Mouse (Mus musculus): ENCODE measurements around the gene Anxa11. TPM values are rescaled to one million over a fixed set of nuclear protein-coding genes. Genes with fewer than 3 reads are reported as not detected.
"Not testable (repeated sequence)": the region's sequence is repeated elsewhere in the genome, so short reads cannot be mapped to it uniquely, and the experiment has no call there.

Gene Anxa11
- polyA plus RNA-seq, 1 experiment from 2014 or later, result 38.1 TPM

- H3K4me1 ChIP-seq (ENCODE audit: control insufficient read depth, insufficient read depth, low read length); H3K27ac ChIP-seq (ENCODE audit: low read length); H3K9ac ChIP-seq (ENCODE audit: low read length); ATAC-seq (replicated peaks; ENCODE audit: extremely low read depth, insufficient read depth, low FRiP score); H3K36me3 ChIP-seq (ENCODE audit: control insufficient read depth, insufficient read depth); H3K9me3 ChIP-seq (replicated peaks; ENCODE audit: control insufficient read depth, low read length); H3K27me3 ChIP-seq (ENCODE audit: control insufficient read depth, insufficient read depth, low read length); H3K4me3 ChIP-seq (ENCODE audit: low read length); H3K4me2 ChIP-seq (ENCODE audit: low read depth, low read length): not testable (repeated sequence)
- 70% methylated on average over 1 of the region's 5 CpGs for WGBS
Observed at GRCm38 (mm10) chr14:25905243-25905642, 63.3 kb downstream of the Anxa11 start.

DNA sequence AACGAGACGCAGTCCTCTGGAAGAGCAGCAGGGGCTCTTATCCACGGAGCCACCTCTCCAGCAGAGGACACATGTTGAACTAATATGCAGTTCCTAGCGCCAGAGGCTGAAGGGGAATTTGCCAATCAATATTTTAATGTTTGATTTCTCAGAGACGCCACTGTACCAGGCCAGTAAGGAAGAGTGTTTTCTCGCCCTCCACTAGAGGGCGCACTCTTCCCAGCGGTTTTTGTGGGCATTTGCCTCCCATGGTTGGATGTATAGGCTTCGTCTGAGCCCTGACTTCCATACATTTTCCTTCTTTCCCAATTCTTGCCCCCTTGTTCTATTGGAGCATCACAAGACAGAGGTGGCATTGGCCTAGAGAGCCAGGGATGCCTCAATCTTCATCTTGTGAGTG, 65.3 kb downstream of the Anxa11 start:
- not testable (repeated sequence) for H3K4me1 ChIP-seq (ENCODE audit: control insufficient read depth, insufficient read depth, low read length); H3K36me3 ChIP-seq (ENCODE audit: control insufficient read depth, insufficient read depth); H3K4me3 ChIP-seq (ENCODE audit: low read length); ATAC-seq (replicated peaks; ENCODE audit: extremely low read depth, insufficient read depth, low FRiP score); H3K27me3 ChIP-seq (ENCODE audit: control insufficient read depth, insufficient read depth, low read length); H3K27ac ChIP-seq (ENCODE audit: low read length); H3K4me2 ChIP-seq (ENCODE audit: low read depth, low read length); H3K9me3 ChIP-seq (replicated peaks; ENCODE audit: control insufficient read depth, low read length); H3K9ac ChIP-seq (ENCODE audit: low read length)
- WGBS, result no CpG with 5 or more reads among the region's 9 CpGs

DNA sequence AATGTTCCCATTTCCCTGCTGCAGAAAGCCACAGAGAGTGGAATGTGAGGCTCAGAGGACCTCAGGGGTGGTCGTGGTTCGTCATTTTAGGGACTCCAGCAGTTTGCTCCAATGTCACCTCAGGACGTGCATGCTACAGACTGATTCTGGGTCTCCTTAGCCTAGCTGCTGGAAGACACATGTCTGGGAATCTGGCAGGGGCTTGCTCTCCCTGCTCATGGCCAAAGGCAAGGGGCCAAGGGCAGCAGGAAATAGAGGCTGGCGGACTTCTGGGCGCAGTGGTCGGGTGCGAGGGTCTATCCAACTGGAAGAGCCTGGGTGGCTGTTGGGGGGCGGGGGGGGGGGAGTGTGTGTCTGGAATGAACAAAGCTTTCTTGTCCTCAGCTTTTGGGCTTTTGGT, 67.0 kb downstream of the Anxa11 start:
- WGBS, result no CpG with 5 or more reads among the region's 8 CpGs

GRCm38 (mm10) chr14:25918427-25919170, 76.6 kb downstream of the Anxa11 start:
- WGBS, result no CpG with 5 or more reads among the region's 5 CpGs
- not testable (repeated sequence) for H3K9me3 ChIP-seq (replicated peaks; ENCODE audit: control insufficient read depth, low read length); ATAC-seq (replicated peaks; ENCODE audit: extremely low read depth, insufficient read depth, low FRiP score); H3K9ac ChIP-seq (ENCODE audit: low read length); H3K4me1 ChIP-seq (ENCODE audit: control insufficient read depth, insufficient read depth, low read length); H3K4me2 ChIP-seq (ENCODE audit: low read depth, low read length); H3K27me3 ChIP-seq (ENCODE audit: control insufficient read depth, insufficient read depth, low read length); H3K27ac ChIP-seq (ENCODE audit: low read length); H3K36me3 ChIP-seq (ENCODE audit: control insufficient read depth, insufficient read depth); H3K4me3 ChIP-seq (ENCODE audit: low read length)

More for the DNA sequence above, 67.0 kb downstream of the Anxa11 start:
- ATAC-seq (replicated peaks; ENCODE audit: extremely low read depth, insufficient read depth, low FRiP score); H3K27ac ChIP-seq (ENCODE audit: low read length); H3K9ac ChIP-seq (ENCODE audit: low read length); H3K4me2 ChIP-seq (ENCODE audit: low read depth, low read length); H3K9me3 ChIP-seq (replicated peaks; ENCODE audit: control insufficient read depth, low read length); H3K27me3 ChIP-seq (ENCODE audit: control insufficient read depth, insufficient read depth, low read length); H3K36me3 ChIP-seq (ENCODE audit: control insufficient read depth, insufficient read depth); H3K4me1 ChIP-seq (ENCODE audit: control insufficient read depth, insufficient read depth, low read length); H3K4me3 ChIP-seq (ENCODE audit: low read length): not testable (repeated sequence)

DNA sequence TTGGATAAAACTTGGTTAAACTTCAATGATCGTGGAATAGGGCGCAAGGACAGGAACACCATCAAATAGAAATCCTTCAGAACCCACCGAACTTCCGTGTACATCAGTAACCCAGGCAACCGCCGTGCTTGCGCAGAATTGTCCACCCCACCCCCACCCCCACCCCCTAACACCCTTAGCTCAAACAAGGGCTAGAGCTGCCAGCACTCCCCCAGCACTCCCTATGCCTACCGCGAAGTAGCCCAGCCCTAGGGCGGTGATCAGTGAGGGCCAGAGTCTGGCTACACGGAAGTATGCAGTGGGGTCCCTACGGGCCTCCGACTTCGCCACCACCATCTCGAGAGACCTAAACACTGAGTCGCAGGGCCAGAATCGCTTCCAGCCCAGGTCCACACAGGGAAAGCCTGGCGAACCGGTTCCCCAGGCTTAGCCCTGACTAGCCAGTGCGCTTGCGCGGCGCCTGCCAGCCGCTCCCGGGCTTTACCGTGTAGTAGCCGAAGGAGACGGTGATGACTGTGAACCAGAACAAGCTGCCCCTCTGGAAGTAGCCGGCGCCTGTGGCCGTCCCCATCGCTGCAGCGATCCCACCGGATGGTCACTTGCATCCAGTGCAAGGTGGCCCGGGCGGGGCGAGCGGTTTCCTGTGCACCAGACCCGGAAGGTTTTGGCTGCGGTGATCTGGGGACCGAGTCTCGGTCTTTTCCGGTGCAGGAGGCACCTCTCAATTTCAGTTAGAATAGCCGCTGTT, 85.0 kb downstream of the Anxa11 start:
- H3K4me2 ChIP-seq (ENCODE audit: low read depth, low read length); H3K27ac ChIP-seq (ENCODE audit: low read length); H3K9me3 ChIP-seq (replicated peaks; ENCODE audit: control insufficient read depth, low read length); H3K9ac ChIP-seq (ENCODE audit: low read length); H3K36me3 ChIP-seq (ENCODE audit: control insufficient read depth, insufficient read depth); H3K27me3 ChIP-seq (ENCODE audit: control insufficient read depth, insufficient read depth, low read length); H3K4me3 ChIP-seq (ENCODE audit: low read length); H3K4me1 ChIP-seq (ENCODE audit: control insufficient read depth, insufficient read depth, low read length): not testable (repeated sequence)
- peak; percentile 70 for ATAC-seq (replicated peaks; ENCODE audit: extremely low read depth, insufficient read depth, low FRiP score)
- no CpG with 5 or more reads among the region's 44 CpGs for WGBS

DNA sequence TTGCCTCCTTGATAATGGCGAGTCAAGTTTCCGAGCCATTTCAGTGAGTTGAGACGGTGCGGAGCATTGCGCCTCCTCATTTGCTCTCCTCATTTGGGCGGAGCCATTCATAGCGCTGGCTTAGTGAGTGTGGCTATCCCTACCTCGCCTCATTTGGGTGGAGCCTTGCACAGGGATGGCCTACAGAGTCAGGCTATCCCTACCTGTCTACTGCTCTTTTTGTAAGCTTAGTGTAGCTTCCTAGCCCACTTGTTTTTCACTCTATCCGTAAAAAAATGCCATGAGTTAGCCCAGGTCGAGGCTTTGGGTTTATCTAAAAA, 85.6 kb downstream of the Anxa11 start, which contains the start of gene Tmem254a:
Tmem254a (minus strand) TSS at position 111 of the 320 bp plus-strand sequence.
- not testable (repeated sequence) for H3K9me3 ChIP-seq (replicated peaks; ENCODE audit: control insufficient read depth, low read length); H3K4me1 ChIP-seq (ENCODE audit: control insufficient read depth, insufficient read depth, low read length); H3K4me3 ChIP-seq (ENCODE audit: low read length); H3K36me3 ChIP-seq (ENCODE audit: control insufficient read depth, insufficient read depth); H3K9ac ChIP-seq (ENCODE audit: low read length); H3K4me2 ChIP-seq (ENCODE audit: low read depth, low read length); H3K27me3 ChIP-seq (ENCODE audit: control insufficient read depth, insufficient read depth, low read length); H3K27ac ChIP-seq (ENCODE audit: low read length)
- peak; percentile 83 for ATAC-seq (replicated peaks; ENCODE audit: extremely low read depth, insufficient read depth, low FRiP score)
- no CpG with 5 or more reads among the region's 10 CpGs for WGBS

Small RNA genes within 50 kb of the gene (microRNA-seq; reads per million reads assigned to microRNA genes)
- not detected for gene Gm23701

Other genes starting within 250 kb of the Anxa11 start
- 118 and 121 TPM in 2 replicates for gene Ppif, start 148.0 kb upstream of the Anxa11 start, polyA plus RNA-seq (2015; fragmentation: Nextera tagmentation; extraction: Ambion mirVana)
- gene Zcchc24, start 73.1 kb upstream of the Anxa11 start, polyA plus RNA-seq (2015; fragmentation: Nextera tagmentation; extraction: Ambion mirVana), result 19.5 and 25.5 TPM in 2 replicates
- gene Plac9a, start 60.9 kb downstream of the Anxa11 start, polyA plus RNA-seq (2015; fragmentation: Nextera tagmentation; extraction: Ambion mirVana), result 0.38 and 0.40 TPM in 2 replicates
- gene Tmem254a, start 85.5 kb downstream of the Anxa11 start, polyA plus RNA-seq (2015; fragmentation: Nextera tagmentation; extraction: Ambion mirVana), result 2.2 and 3.3 TPM in 2 replicates
- not detected in 2 replicates for gene Cphx1, start 96.1 kb downstream of the Anxa11 start, polyA plus RNA-seq (2015; fragmentation: Nextera tagmentation; extraction: Ambion mirVana)
- gene Duxbl1, start 136.4 kb downstream of the Anxa11 start, polyA plus RNA-seq (2015; fragmentation: Nextera tagmentation; extraction: Ambion mirVana), result 0.35 and 0.45 TPM in 2 replicates
- 19.8 and 22.8 TPM in 2 replicates for gene Gm9780, start 200.6 kb downstream of the Anxa11 start, polyA plus RNA-seq (2015; fragmentation: Nextera tagmentation; extraction: Ambion mirVana)
- 18.4 and 26.3 TPM in 2 replicates for gene Tmem254c, start 225.2 kb downstream of the Anxa11 start, polyA plus RNA-seq (2015; fragmentation: Nextera tagmentation; extraction: Ambion mirVana)
- not detected in 2 replicates for gene Cphx2, start 239.4 kb downstream of the Anxa11 start, polyA plus RNA-seq (2015; fragmentation: Nextera tagmentation; extraction: Ambion mirVana)
- not detected in 2 replicates for gene Cphx3, start 240.1 kb downstream of the Anxa11 start, polyA plus RNA-seq (2015; fragmentation: Nextera tagmentation; extraction: Ambion mirVana)